Mouse (Mus musculus) intestine, postnatal 0 days (tissue): ENCODE measurements around the gene Llgl2. TPM values are rescaled to one million over a fixed set of nuclear protein-coding genes. Genes with fewer than 3 reads are reported as not detected.

Source experiments
- ATAC-seq: fragments of 200-750 bp; cut with Nextera tagmentation; 2 replicates; pipeline ENCODE4 v1.8.0; 2017; ENCODE audit warnings: mild to moderate bottlenecking, moderate TSS enrichment, moderate library complexity
- H3K27ac ChIP-seq: fragments of 300-500 bp; sonication (generic); 2 replicates; pipeline ENCODE4 v1.5.1; 2014; ENCODE audit warnings: mild to moderate bottlenecking, low read depth, low read length, moderate library complexity
- H3K27me3 ChIP-seq: fragments of 300-500 bp; sonication (generic); replicated peaks from 2 replicates; pipeline ENCODE4 v1.6.1; 2014; ENCODE audit warnings: low read length, mixed read lengths; ENCODE audit not compliant: control insufficient read depth, insufficient read depth
- H3K36me3 ChIP-seq: fragments of 300-500 bp; sonication (generic); 2 replicates; pipeline ENCODE4 v1.6.1; 2014; ENCODE audit warnings: mild to moderate bottlenecking, moderate library complexity; ENCODE audit not compliant: control insufficient read depth, insufficient read depth
- H3K4me1 ChIP-seq: fragments of 300-500 bp; sonication (generic); replicated peaks from 2 replicates; pipeline ENCODE4 v1.6.1; 2014; ENCODE audit warnings: antibody characterized with exemption, low read length, mixed read lengths; ENCODE audit not compliant: control insufficient read depth, insufficient read depth
- H3K4me2 ChIP-seq: fragments of 300-500 bp; sonication (generic); replicated peaks from 2 replicates; pipeline ENCODE4 v1.6.1; 2014; ENCODE audit warnings: low read depth, mild to moderate bottlenecking, moderate library complexity
- H3K4me3 ChIP-seq: fragments of 300-500 bp; sonication (generic); 2 replicates; pipeline ENCODE4 v1.5.1; 2014; ENCODE audit warnings: low read depth, low read length
- H3K9ac ChIP-seq: fragments of 300-500 bp; sonication (generic); 2 replicates; pipeline ENCODE4 v1.6.1; 2014; ENCODE audit warnings: mild to moderate bottlenecking, low read depth, low read length
- H3K9me3 ChIP-seq: fragments of 300-500 bp; sonication (generic); 2 replicates; pipeline ENCODE4 v1.6.1; 2016; ENCODE audit warnings: mixed run types; ENCODE audit not compliant: control insufficient read depth
- CTCF ChIP-seq: sonication (generic); IDR thresholded peaks from 2 replicates; pipeline ENCODE4 v1.5.1; 2016; ENCODE audit warnings: low read depth, mild to moderate bottlenecking, control low read depth, antibody characterized with exemption, moderate library complexity
- WGBS: fragments of 180-500 bp; shearing (Covaris S2); extraction: QIAGEN DNeasy Blood & Tissue Kit; methylation state at CpG from one replicate; pipeline ENCODE4 v1.1.7; 2014; 5-methylcytosine and 5-hydroxymethylcytosine counted together
- polyA plus RNA-seq: library from polyadenylated mRNA; unstranded; fragments of >200 nt; fragmentation: Nextera tagmentation; extraction: Ambion mirVana; gene quantifications from 2 replicates; pipeline ENCODE4 v1.2.1, GENCODE M21; 2015

Gene Llgl2
- polyA plus RNA-seq, 1 experiment from 2014 or later, result 61.8 TPM

- Histone ChIP-seq H3K4me1 (peaks cover 2% of the 10 kb centered on the region), H3K9ac (no peak overlapping the region), H3K27ac (no peak overlapping the region), H3K4me3 (no peak overlapping the region), H3K9me3 (no peaks in the 10 kb centered on the region), H3K36me3 (peaks cover 87% of the 10 kb centered on the region), H3K27me3 (no peaks in the 10 kb centered on the region), H3K4me2 (no peak overlapping the region)
- WGBS, result 86% methylated on average over 11 of the region's 11 CpGs
- no peak for ATAC-seq
- no peak for TF ChIP-seq CTCF
These were observed 62.6 kb downstream of the Llgl2 start for GRCm38 (mm10) chr11:115886446-115886845.

GRCm38 (mm10) chr11:115888020-115888419 lies 64.2 kb downstream of the Llgl2 start:
- ATAC-seq, result no peak
- Histone ChIP-seq H3K4me3 (no peak overlapping the region), H3K9me3 (no peaks in the 10 kb centered on the region), H3K4me2 (no peak overlapping the region), H3K36me3 (peaks cover 87% of the 10 kb centered on the region), H3K27me3 (no peaks in the 10 kb centered on the region), H3K9ac (no peak overlapping the region), H3K27ac (no peak overlapping the region), H3K4me1 (peaks cover 2% of the 10 kb centered on the region; the same call in 1 of the 2 replicates)
- no peak for TF ChIP-seq CTCF
- WGBS, result 85% methylated on average over 5 of the region's 5 CpGs

DNA sequence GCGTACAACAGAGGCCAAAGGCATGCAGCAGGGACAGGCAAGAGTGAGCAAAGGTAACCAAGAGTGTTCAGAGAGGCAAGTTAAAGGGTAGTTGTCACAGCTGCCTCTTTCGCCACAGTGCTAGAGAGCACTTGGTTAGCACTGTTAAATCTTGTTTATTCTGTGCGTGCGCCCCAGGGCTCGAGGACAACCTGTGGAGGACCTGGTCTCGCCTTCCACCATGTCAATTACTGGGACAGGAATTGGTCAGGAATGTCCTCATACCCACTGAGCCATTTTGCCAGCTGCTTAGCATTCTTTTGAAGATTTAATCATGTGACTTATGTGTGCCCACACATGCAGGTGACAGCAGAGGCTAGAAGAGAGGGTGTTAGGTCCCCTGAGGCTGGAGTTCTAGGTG lies 65.3 kb downstream of the Llgl2 start:
- Histone ChIP-seq H3K4me3 (no peak overlapping the region), H3K9ac (no peak overlapping the region), H3K27me3 (no peaks in the 10 kb centered on the region), H3K4me1 (no peaks in the 10 kb centered on the region; the same call in 1 of the 2 replicates), H3K4me2 (no peak overlapping the region), H3K9me3 (no peaks in the 10 kb centered on the region), H3K36me3 (peaks cover 88% of the 10 kb centered on the region), H3K27ac (no peak overlapping the region; the same call in 1 of the 2 replicates)
- ATAC-seq, result no peak
- 83% methylated on average over 6 of the region's 6 CpGs for WGBS
- TF ChIP-seq CTCF, result no peak

DNA sequence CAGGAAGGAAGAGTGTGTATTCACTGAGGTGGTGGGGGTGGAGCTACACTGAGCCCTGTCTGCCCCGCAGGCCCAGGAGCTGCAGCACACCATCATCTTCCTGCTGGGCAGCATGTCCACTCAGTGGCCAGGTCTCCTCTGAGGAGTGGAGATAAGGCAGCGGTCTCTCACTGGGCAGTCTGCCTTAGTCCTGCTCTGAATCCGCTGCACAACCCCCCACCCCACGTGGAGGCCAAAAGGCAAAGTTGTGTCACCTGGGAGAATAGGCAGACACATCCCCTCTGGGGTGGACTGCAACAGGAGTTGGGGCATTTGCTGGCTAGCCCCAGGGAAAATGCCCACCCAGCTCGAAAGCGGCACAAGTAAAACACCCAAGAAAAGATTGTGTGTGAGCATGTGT lies 68.4 kb downstream of the Llgl2 start:
- peaks cover 79% of the 10 kb centered on the region for H3K36me3 ChIP-seq
- no peak for TF ChIP-seq CTCF
- H3K4me3 ChIP-seq, result no peak overlapping the region
- H3K4me2 ChIP-seq, result no peak overlapping the region
- no peak overlapping the region for H3K27ac ChIP-seq
- H3K27me3 ChIP-seq, result no peaks in the 10 kb centered on the region
- WGBS, result 73% methylated on average over 6 of the region's 6 CpGs
- H3K9ac ChIP-seq, result no peak overlapping the region
- H3K9me3 ChIP-seq, result no peaks in the 10 kb centered on the region
- H3K4me1 ChIP-seq, result no peaks in the 10 kb centered on the region; the same call in 1 of the 2 replicates
- ATAC-seq, result no peak

GRCm38 (mm10) chr11:115893071-115893470 lies 69.2 kb downstream of the Llgl2 start:
- TF ChIP-seq CTCF, result no peak
- H3K4me2 ChIP-seq, result no peak overlapping the region
- no peaks in the 10 kb centered on the region for H3K27me3 ChIP-seq
- no peaks in the 10 kb centered on the region; the same call in 1 of the 2 replicates for H3K4me1 ChIP-seq
- no peak overlapping the region for H3K9ac ChIP-seq
- H3K9me3 ChIP-seq, result no peaks in the 10 kb centered on the region
- ATAC-seq, result no peak
- H3K4me3 ChIP-seq, result no peak overlapping the region
- no peak overlapping the region for H3K27ac ChIP-seq
- peaks cover 73% of the 10 kb centered on the region for H3K36me3 ChIP-seq
- WGBS, result 90% methylated on average over 9 of the region's 9 CpGs

- Histone ChIP-seq H3K27ac (peak overlapping the region; percentile 35; the same call in 1 of the 2 replicates), H3K4me1 (0 out of 2 replicates have a peak, but pooled peaks cover 4% of the 10 kb centered on the region), H3K4me2 (no peak overlapping the region), H3K4me3 (no peak overlapping the region), H3K9ac (no peak overlapping the region), H3K27me3 (no peaks in the 10 kb centered on the region), H3K36me3 (peaks cover 57% of the 10 kb centered on the region), H3K9me3 (no peaks in the 10 kb centered on the region)
- ATAC-seq, result no peak
- peak; percentile 71 for TF ChIP-seq CTCF
- 67% methylated on average over 14 of the region's 14 CpGs for WGBS
These were observed 71.1 kb downstream of the Llgl2 start for GRCm38 (mm10) chr11:115894755-115895520.
